Mouse (Mus musculus): ENCODE results near the gene Gm49387.
A peak's percentile ranks its signal among the peaks of the same experiment; 100 is the strongest.

The Gm49387 gene

GRCm38 (mm10) chr14:31574903-31575665 lies 65.6 kb downstream of the Gm49387 start:
- DNase-seq (ENCODE audit: low read depth): no peak

GRCm38 (mm10) chr14:31572561-31573175 lies 68.0 kb downstream of the Gm49387 start:
- no peak for DNase-seq (ENCODE audit: low read depth)

GRCm38 (mm10) chr14:31571419-31571818 lies 69.3 kb downstream of the Gm49387 start:
- DNase-seq (ENCODE audit: low read depth): no peak

- peak; percentile 54 for DNase-seq (ENCODE audit: low read depth)
Observed at GRCm38 (mm10) chr14:31570131-31570951, 70.3 kb downstream of the Gm49387 start.

- DNase-seq (ENCODE audit: low read depth): no peak
Observed at GRCm38 (mm10) chr14:31569151-31569631, 71.5 kb downstream of the Gm49387 start.

- DNase-seq (ENCODE audit: low read depth): no peak
Observed at GRCm38 (mm10) chr14:31565478-31566212, 75.0 kb downstream of the Gm49387 start.

- DNase-seq (ENCODE audit: low read depth): no peak
Observed at GRCm38 (mm10) chr14:31564452-31565179, 76.1 kb downstream of the Gm49387 start.

GRCm38 (mm10) chr14:31560886-31561285 lies 79.8 kb downstream of the Gm49387 start:
- no peak for DNase-seq (ENCODE audit: low read depth)

- DNase-seq (ENCODE audit: low read depth): no peak
Observed at GRCm38 (mm10) chr14:31559216-31559615, 81.5 kb downstream of the Gm49387 start.

GRCm38 (mm10) chr14:31557784-31558183 lies 82.9 kb downstream of the Gm49387 start:
- no peak for DNase-seq (ENCODE audit: low read depth)

- no peak for DNase-seq (ENCODE audit: low read depth)
Observed at GRCm38 (mm10) chr14:31557273-31557672, 83.4 kb downstream of the Gm49387 start.

- DNase-seq (ENCODE audit: low read depth): no peak
Observed at GRCm38 (mm10) chr14:31556526-31557260, 84.0 kb downstream of the Gm49387 start.

- DNase-seq (ENCODE audit: low read depth): no peak
Observed at GRCm38 (mm10) chr14:31555963-31556434, 84.7 kb downstream of the Gm49387 start.

GRCm38 (mm10) chr14:31555021-31555420 lies 85.7 kb downstream of the Gm49387 start:
- no peak for DNase-seq (ENCODE audit: low read depth)

- DNase-seq (ENCODE audit: low read depth): no peak
Observed at GRCm38 (mm10) chr14:31543885-31544442, 96.7 kb downstream of the Gm49387 start.

- no peak for DNase-seq (ENCODE audit: low read depth)
Observed at GRCm38 (mm10) chr14:31537298-31537697, 103.4 kb downstream of the Gm49387 start.

GRCm38 (mm10) chr14:31532656-31533055 lies 108.0 kb downstream of the Gm49387 start:
- DNase-seq (ENCODE audit: low read depth): no peak

GRCm38 (mm10) chr14:31531506-31532148 lies 109.1 kb downstream of the Gm49387 start:
- no peak for DNase-seq (ENCODE audit: low read depth)

- no peak for DNase-seq (ENCODE audit: low read depth)
Observed at GRCm38 (mm10) chr14:31530847-31531246, 109.8 kb downstream of the Gm49387 start.
